Mouse (Mus musculus) heart, embryonic 13.5 days (tissue): Measurements from ENCODE around the gene Slc37a3. TPM values are rescaled to one million over a fixed set of nuclear protein-coding genes. Genes with fewer than 3 reads are reported as not detected.

Source experiments
- ATAC-seq: fragments of 200-750 bp; cut with Nextera tagmentation; 2 replicates; pipeline ENCODE4 v1.8.0; 2017; ENCODE audit warnings: moderate TSS enrichment; ENCODE audit not compliant: insufficient number of reproducible peaks, low FRiP score, low TSS enrichment; ENCODE audit errors: extremely low read depth
- H3K27ac ChIP-seq: fragments of 300-500 bp; sonication (generic); replicated peaks from 2 replicates; pipeline ENCODE4 v1.5.1; 2015; ENCODE audit warnings: moderate library complexity, mild to moderate bottlenecking, inconsistent platforms
- H3K27me3 ChIP-seq: fragments of 300-500 bp; sonication (generic); replicated peaks from 2 replicates; pipeline ENCODE4 v1.6.1; 2015; ENCODE audit warnings: mild to moderate bottlenecking, inconsistent platforms
- H3K36me3 ChIP-seq: fragments of 300-500 bp; sonication (generic); 2 replicates; pipeline ENCODE4 v1.6.1; 2015; ENCODE audit warnings: mild to moderate bottlenecking, inconsistent platforms
- H3K4me1 ChIP-seq: fragments of 300-500 bp; sonication (generic); 2 replicates; pipeline ENCODE4 v1.6.1; 2015; ENCODE audit warnings: inconsistent platforms
- H3K4me2 ChIP-seq: fragments of 300-500 bp; sonication (generic); 2 replicates; pipeline ENCODE4 v1.6.1; 2015; ENCODE audit warnings: inconsistent platforms, mild to moderate bottlenecking, moderate library complexity
- H3K4me3 ChIP-seq: fragments of 300-500 bp; sonication (generic); 2 replicates; pipeline ENCODE4 v1.5.1; 2015; ENCODE audit warnings: moderate library complexity, mild to moderate bottlenecking, inconsistent platforms
- H3K9ac ChIP-seq: fragments of 300-500 bp; sonication (generic); 2 replicates; pipeline ENCODE4 v1.6.1; 2015; ENCODE audit warnings: inconsistent platforms, mild to moderate bottlenecking, moderate library complexity
- H3K9me3 ChIP-seq: fragments of 300-500 bp; sonication (generic); 2 replicates; pipeline ENCODE4 v1.6.1; 2016; ENCODE audit warnings: inconsistent platforms
- WGBS: fragments of 180-500 bp; shearing (Covaris S2); methylation state at CpG from one replicate; pipeline ENCODE4 v1.1.7; 2015; ENCODE audit warnings: mixed read lengths; 5-methylcytosine and 5-hydroxymethylcytosine counted together
- polyA plus RNA-seq: library from polyadenylated mRNA; unstranded; fragments of >200 nt; fragmentation: Nextera tagmentation; extraction: Ambion mirVana; gene quantifications from 2 replicates; pipeline ENCODE4 v1.2.1, GENCODE M21; 2015

The Slc37a3 gene
- polyA plus RNA-seq, 1 experiment from 2014 or later = 33.0 TPM

- Histone ChIP-seq H3K4me2 (no peak overlapping the region), H3K36me3 (peaks cover 83% of the 10 kb centered on the region), H3K27ac (no peak overlapping the region), H3K4me3 (no peak overlapping the region), H3K9ac (no peak overlapping the region), H3K9me3 (no peaks in the 10 kb centered on the region), H3K27me3 (no peaks in the 10 kb centered on the region), H3K4me1 (peaks cover 7% of the 10 kb centered on the region; the same call in 1 of the 2 replicates)
- no peak for ATAC-seq
- WGBS = 69% methylated on average over 7 of the region's 7 CpGs
These were observed 32.0 kb downstream of the Slc37a3 start for GRCm38 (mm10) chr6:39345430-39345829.

- Histone ChIP-seq H3K4me2 (no peak overlapping the region), H3K4me3 (no peak overlapping the region), H3K27me3 (no peaks in the 10 kb centered on the region), H3K36me3 (peaks cover 82% of the 10 kb centered on the region), H3K9ac (no peak overlapping the region), H3K9me3 (no peaks in the 10 kb centered on the region), H3K27ac (no peak overlapping the region), H3K4me1 (peaks cover 7% of the 10 kb centered on the region; the same call in 1 of the 2 replicates)
- no peak for ATAC-seq
- 23% methylated on average over 12 of the region's 12 CpGs for WGBS
These were observed 33.5 kb downstream of the Slc37a3 start for GRCm38 (mm10) chr6:39344020-39344419.

- H3K4me1 ChIP-seq = peaks cover 7% of the 10 kb centered on the region; the same call in 1 of the 2 replicates
- no peak overlapping the region for H3K4me2 ChIP-seq
- no peaks in the 10 kb centered on the region for H3K27me3 ChIP-seq
- H3K36me3 ChIP-seq = peaks cover 89% of the 10 kb centered on the region
- no peaks in the 10 kb centered on the region for H3K9me3 ChIP-seq
- 57% methylated on average over 2 of the region's 2 CpGs for WGBS
- no peak overlapping the region for H3K4me3 ChIP-seq
- ATAC-seq = no peak
- H3K9ac ChIP-seq = no peak overlapping the region
- no peak overlapping the region for H3K27ac ChIP-seq
These were observed 35.7 kb downstream of the Slc37a3 start for GRCm38 (mm10) chr6:39341798-39342197.

GRCm38 (mm10) chr6:39338359-39338758 lies 39.1 kb downstream of the Slc37a3 start:
- Histone ChIP-seq H3K9me3 (no peaks in the 10 kb centered on the region), H3K4me2 (no peak overlapping the region), H3K4me3 (no peak overlapping the region), H3K4me1 (peaks cover 7% of the 10 kb centered on the region; the same call in 1 of the 2 replicates), H3K27ac (no peak overlapping the region), H3K36me3 (peaks cover 88% of the 10 kb centered on the region), H3K27me3 (no peaks in the 10 kb centered on the region), H3K9ac (no peak overlapping the region)
- no peak for ATAC-seq
- 88% methylated on average over 8 of the region's 8 CpGs for WGBS

- H3K4me2 ChIP-seq = no peak overlapping the region
- no peak for ATAC-seq
- H3K36me3 ChIP-seq = peaks cover 81% of the 10 kb centered on the region
- H3K9ac ChIP-seq = no peak overlapping the region
- WGBS = 84% methylated on average over 3 of the region's 3 CpGs
- no peaks in the 10 kb centered on the region for H3K9me3 ChIP-seq
- no peaks in the 10 kb centered on the region for H3K4me1 ChIP-seq
- no peak overlapping the region for H3K4me3 ChIP-seq
- no peaks in the 10 kb centered on the region for H3K27me3 ChIP-seq
- no peak overlapping the region for H3K27ac ChIP-seq
These were observed 42.6 kb downstream of the Slc37a3 start for GRCm38 (mm10) chr6:39334873-39335272.

GRCm38 (mm10) chr6:39334224-39334623 lies 43.3 kb downstream of the Slc37a3 start:
- H3K9ac ChIP-seq = no peak overlapping the region
- no peak overlapping the region for H3K4me2 ChIP-seq
- H3K27ac ChIP-seq = no peak overlapping the region
- no peak for ATAC-seq
- no peaks in the 10 kb centered on the region for H3K27me3 ChIP-seq
- no peaks in the 10 kb centered on the region for H3K9me3 ChIP-seq
- H3K36me3 ChIP-seq = peaks cover 75% of the 10 kb centered on the region
- H3K4me3 ChIP-seq = no peak overlapping the region
- WGBS = 77% methylated on average over 7 of the region's 7 CpGs
- H3K4me1 ChIP-seq = no peaks in the 10 kb centered on the region

GRCm38 (mm10) chr6:39331998-39332700 lies 45.3 kb downstream of the Slc37a3 start:
- Histone ChIP-seq H3K27ac (no peak overlapping the region), H3K27me3 (no peaks in the 10 kb centered on the region), H3K36me3 (peaks cover 54% of the 10 kb centered on the region), H3K9ac (no peak overlapping the region), H3K4me3 (no peak overlapping the region), H3K9me3 (no peaks in the 10 kb centered on the region), H3K4me2 (no peak overlapping the region), H3K4me1 (no peaks in the 10 kb centered on the region)
- WGBS = 88% methylated on average over 7 of the region's 7 CpGs
- ATAC-seq = no peak

GRCm38 (mm10) chr6:39330981-39331380 lies 46.5 kb downstream of the Slc37a3 start:
- ATAC-seq = no peak
- WGBS = 87% methylated on average over 7 of the region's 7 CpGs
- H3K4me1 ChIP-seq = no peaks in the 10 kb centered on the region

GRCm38 (mm10) chr6:39320286-39320685 lies 57.2 kb downstream of the Slc37a3 start:
- peaks cover 26% of the 10 kb centered on the region for H3K4me1 ChIP-seq
- ATAC-seq = no peak
- H3K9me3 ChIP-seq = no peaks in the 10 kb centered on the region; the same call in none of the 2 replicates
- H3K36me3 ChIP-seq = peaks cover 4% of the 10 kb centered on the region
- H3K27me3 ChIP-seq = no peaks in the 10 kb centered on the region
- no peak overlapping the region for H3K27ac ChIP-seq
- 73% methylated on average over 5 of the region's 5 CpGs for WGBS
- H3K4me2 ChIP-seq = no peak overlapping the region
- no peak overlapping the region for H3K9ac ChIP-seq
- no peak overlapping the region for H3K4me3 ChIP-seq

More at GRCm38 (mm10) chr6:39330981-39331380, 46.5 kb downstream of the Slc37a3 start:
- Histone ChIP-seq H3K36me3 (peaks cover 49% of the 10 kb centered on the region), H3K9ac (no peak overlapping the region), H3K4me3 (no peak overlapping the region), H3K4me2 (no peak overlapping the region), H3K9me3 (no peaks in the 10 kb centered on the region), H3K27me3 (no peaks in the 10 kb centered on the region), H3K27ac (no peak overlapping the region)

- Histone ChIP-seq H3K4me2 (peak overlapping the region; percentile 49), H3K4me1 (peaks cover 26% of the 10 kb centered on the region), H3K27ac (peak overlapping the region; percentile 85), H3K27me3 (no peaks in the 10 kb centered on the region), H3K36me3 (no peaks in the 10 kb centered on the region), H3K9ac (peak overlapping the region; percentile 53; the same call in 1 of the 2 replicates), H3K4me3 (no peak overlapping the region), H3K9me3 (no peaks in the 10 kb centered on the region; the same call in 1 of the 2 replicates)
- WGBS = 39% methylated on average over 19 of the region's 19 CpGs
- peak; percentile 34; the same call in 1 of the 2 replicates for ATAC-seq
These were observed 58.3 kb downstream of the Slc37a3 start for GRCm38 (mm10) chr6:39319061-39319761.

GRCm38 (mm10) chr6:39318631-39319010 lies 58.9 kb downstream of the Slc37a3 start:
- Histone ChIP-seq H3K4me2 (no peak overlapping the region), H3K36me3 (no peaks in the 10 kb centered on the region), H3K9me3 (no peaks in the 10 kb centered on the region), H3K27ac (peak overlapping the region; percentile 80), H3K4me3 (no peak overlapping the region), H3K4me1 (peaks cover 26% of the 10 kb centered on the region), H3K9ac (no peak overlapping the region), H3K27me3 (no peaks in the 10 kb centered on the region)
- WGBS = 59% methylated on average over 2 of the region's 2 CpGs
- no peak for ATAC-seq
